Mouse (Mus musculus) olfactory bulb, adult 2 months (tissue): ENCODE measurements around the gene 1700020A23Rik. TPM values are rescaled to one million over a fixed set of nuclear protein-coding genes. Genes with fewer than 3 reads are reported as not detected.
"Not testable (repeated sequence)": the region's sequence is repeated elsewhere in the genome, so short reads cannot be mapped to it uniquely, and the experiment has no call there.

Experiments used
- H3K27ac ChIP-seq: fragments of 200-500 bp; 2 replicates; pipeline ENCODE4 v1.5.1; 2012; ENCODE audit warnings: low read depth, low read length; ENCODE audit not compliant: insufficient read depth
- H3K4me1 ChIP-seq: fragments of 200-500 bp; 2 replicates; pipeline ENCODE4 v1.6.1; 2012; ENCODE audit warnings: low read length; ENCODE audit not compliant: control insufficient read depth, insufficient read depth
- H3K4me3 ChIP-seq: fragments of 200-500 bp; 2 replicates; pipeline ENCODE4 v1.5.1; 2012; ENCODE audit warnings: mild to moderate bottlenecking, low read depth, low read length, moderate library complexity; ENCODE audit not compliant: insufficient read depth
- CTCF ChIP-seq: fragments of 200-500 bp; IDR thresholded peaks from 2 replicates; pipeline ENCODE4 v1.5.1; 2012; ENCODE audit warnings: low read depth, mild to moderate bottlenecking, low read length, moderate library complexity; ENCODE audit not compliant: insufficient read depth
- POLR2A ChIP-seq: fragments of 200-500 bp; IDR thresholded peaks from 2 replicates; pipeline ENCODE4 v1.6.1; 2012; ENCODE audit warnings: mild to moderate bottlenecking, low read depth, low read length, moderate library complexity; ENCODE audit not compliant: insufficient read depth
- WGBS: fragments of 180-500 bp; shearing (Covaris S2); methylation state at CpG from one replicate; pipeline ENCODE4 v1.1.7; 2018; 5-methylcytosine and 5-hydroxymethylcytosine counted together
- polyA plus RNA-seq: library from polyadenylated mRNA; stranded (reverse); fragments of >200 nt; gene quantifications from 2 replicates; pipeline ENCODE4 v1.2.4, GENCODE M21; 2012; ENCODE audit warnings: low replicate concordance; ENCODE audit not compliant: missing spikeins, insufficient read depth, insufficient read length

The 1700020A23Rik gene
- polyA plus RNA-seq = not detected in 2 replicates

DNA sequence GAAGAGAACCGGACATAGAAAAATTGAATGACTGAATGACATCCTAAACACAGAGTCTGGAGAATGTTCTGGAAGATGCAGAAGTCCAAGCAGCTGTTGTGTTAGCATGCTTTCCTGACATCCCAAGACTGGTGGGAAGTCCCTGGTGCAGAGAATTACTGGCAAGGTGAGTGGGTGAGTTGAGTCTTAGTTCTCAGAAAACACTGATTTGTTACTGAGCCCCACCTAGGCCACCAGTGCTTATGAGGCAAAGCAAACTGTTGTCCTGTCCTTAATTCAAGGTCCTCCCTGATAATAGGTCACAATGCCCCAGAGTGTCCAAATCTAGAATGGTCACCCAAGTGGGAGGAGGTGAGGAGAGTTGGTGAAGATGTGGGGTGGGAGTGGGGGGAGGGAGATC is at the start of gene 1700020A23Rik, which contains the start of gene Gm28372:
TSS of gene 1700020A23Rik (plus strand) at position 321 of the 400 bp plus-strand sequence.
TSS of gene Gm28372 (plus strand) at position 301 of the 400 bp plus-strand sequence.
- no peak within 1 kb of the TSS for H3K4me3 ChIP-seq
- no peak for TF ChIP-seq CTCF
- no peak for TF ChIP-seq POLR2A
- H3K4me1 ChIP-seq = no peaks in the 10 kb centered on the region
- H3K27ac ChIP-seq = no peak within 1 kb of the TSS
- 100% methylated on average over 1 of the region's 1 CpGs for WGBS

GRCm38 (mm10) chr2:130357551-130357950 is 47.5 kb upstream of the 1700020A23Rik start:
- WGBS = 94% methylated on average over 5 of the region's 5 CpGs
- no peak for TF ChIP-seq POLR2A
- TF ChIP-seq CTCF = no peak
- H3K4me3 ChIP-seq = no peak overlapping the region
- no peak overlapping the region for H3K27ac ChIP-seq
- H3K4me1 ChIP-seq = no peaks in the 10 kb centered on the region

DNA sequence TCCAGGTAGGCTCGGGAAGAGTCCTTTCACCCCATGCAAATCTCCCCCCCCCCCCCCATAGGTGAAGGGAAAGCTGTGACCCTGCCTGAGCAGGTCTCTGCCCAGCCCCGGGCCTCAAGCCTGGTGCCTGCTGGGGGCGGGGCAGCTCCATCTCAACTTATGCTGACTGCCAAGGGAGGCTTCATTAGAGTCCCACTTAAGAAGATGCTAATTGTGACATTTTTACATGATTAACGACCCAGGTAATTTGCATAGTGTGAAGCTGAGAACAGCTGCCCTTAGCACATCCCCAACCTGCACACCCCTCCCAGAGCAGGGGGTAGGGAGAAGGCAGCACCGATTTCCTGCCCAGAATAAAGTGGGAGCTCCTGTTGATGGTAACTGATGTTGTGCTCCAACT is 46.2 kb upstream of the 1700020A23Rik start:
- no peak overlapping the region for H3K27ac ChIP-seq
- H3K4me1 ChIP-seq = no peaks in the 10 kb centered on the region
- TF ChIP-seq POLR2A = no peak
- no peak for TF ChIP-seq CTCF
- WGBS = 24% methylated on average over 5 of the region's 5 CpGs
- H3K4me3 ChIP-seq = no peak overlapping the region

DNA sequence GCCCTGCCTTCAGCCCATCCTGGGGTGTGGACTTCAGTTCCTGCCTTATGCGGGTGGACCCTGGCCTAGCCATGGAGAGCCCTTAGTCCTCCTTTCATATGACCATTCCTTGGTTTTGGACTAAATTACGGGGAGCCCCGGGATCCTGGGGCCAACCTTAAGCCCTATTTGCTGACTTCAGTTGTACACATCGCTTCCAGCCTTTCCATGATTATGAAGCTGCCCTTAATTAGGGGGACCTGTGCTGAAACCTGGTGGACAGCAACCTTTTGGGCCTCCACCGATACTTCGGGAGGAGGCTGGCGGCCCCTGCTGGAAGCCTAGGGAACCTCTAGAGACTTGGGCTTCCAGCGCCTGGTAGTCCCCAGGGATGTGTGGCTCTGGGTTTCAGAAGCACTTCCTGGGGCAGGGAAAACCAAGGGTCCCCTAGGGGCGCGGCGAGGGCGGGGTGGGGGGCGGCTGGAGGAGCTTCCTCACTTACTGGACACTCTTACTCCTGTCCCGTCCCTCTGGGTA is 42.5 kb upstream of the 1700020A23Rik start:
- WGBS = 12% methylated on average over 14 of the region's 14 CpGs
- Histone ChIP-seq H3K4me3 (no peak overlapping the region), H3K4me1 (peaks cover 3% of the 10 kb centered on the region; the same call in 1 of the 2 replicates), H3K27ac (no peak overlapping the region)
- TF ChIP-seq CTCF = peak; percentile 79
- no peak for TF ChIP-seq POLR2A

DNA sequence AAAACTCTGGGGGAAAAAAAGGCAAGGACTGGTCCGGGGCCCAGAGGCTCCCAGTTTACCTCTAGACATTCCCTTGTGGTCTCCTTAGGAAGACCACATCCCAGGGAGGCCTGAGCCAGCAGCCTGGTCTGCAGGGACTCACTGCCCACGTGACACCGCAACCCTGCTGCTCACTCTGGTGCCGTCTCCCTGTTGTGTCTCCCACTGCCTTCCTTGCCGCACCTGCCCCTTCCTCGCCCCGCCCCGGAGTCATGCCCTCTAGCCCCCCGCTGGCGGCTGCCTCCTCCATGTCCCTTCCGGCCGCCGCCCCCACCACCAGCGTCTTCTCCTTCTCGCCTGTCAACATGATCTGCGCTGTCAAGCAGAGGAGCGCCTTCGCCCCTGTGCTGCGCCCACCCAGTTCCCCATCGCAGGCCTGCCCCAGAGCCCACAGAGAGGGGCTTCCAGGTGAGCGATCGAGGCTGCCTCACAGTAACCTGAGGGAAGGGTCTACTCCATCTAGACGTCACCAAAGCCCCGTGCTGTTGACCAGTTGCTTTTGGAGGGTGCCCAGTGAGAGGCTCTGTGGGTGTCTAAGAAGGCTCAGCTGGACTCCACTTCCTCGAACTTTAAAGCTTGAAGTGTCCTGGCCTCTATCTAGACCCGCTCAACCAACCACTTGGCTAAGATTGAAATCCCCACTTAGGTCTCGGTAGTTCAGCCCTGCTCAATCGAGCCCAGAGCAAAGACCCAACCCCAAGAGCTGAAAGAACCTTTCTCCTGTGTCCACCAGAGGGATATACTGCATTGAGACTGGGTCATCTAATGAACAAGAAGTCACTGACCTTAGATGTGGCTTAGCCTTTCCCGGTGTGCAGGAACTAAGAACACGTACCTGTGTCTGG is 39.6 kb upstream of the 1700020A23Rik start:
- TF ChIP-seq POLR2A = no peak
- TF ChIP-seq CTCF = no peak
- Histone ChIP-seq H3K27ac (no peak overlapping the region), H3K4me1 (peaks cover 3% of the 10 kb centered on the region; the same call in 1 of the 2 replicates), H3K4me3 (peak overlapping the region; percentile 12; the same call in 1 of the 2 replicates)
- WGBS = 23% methylated on average over 30 of the region's 30 CpGs

GRCm38 (mm10) chr2:130367386-130367785 is 37.7 kb upstream of the 1700020A23Rik start:
- TF ChIP-seq CTCF (no peak), POLR2A (no peak)
- H3K4me1 ChIP-seq = peaks cover 3% of the 10 kb centered on the region; the same call in 1 of the 2 replicates
- WGBS = 70% methylated on average over 4 of the region's 4 CpGs
- H3K4me3 ChIP-seq = no peak overlapping the region
- no peak overlapping the region for H3K27ac ChIP-seq

DNA sequence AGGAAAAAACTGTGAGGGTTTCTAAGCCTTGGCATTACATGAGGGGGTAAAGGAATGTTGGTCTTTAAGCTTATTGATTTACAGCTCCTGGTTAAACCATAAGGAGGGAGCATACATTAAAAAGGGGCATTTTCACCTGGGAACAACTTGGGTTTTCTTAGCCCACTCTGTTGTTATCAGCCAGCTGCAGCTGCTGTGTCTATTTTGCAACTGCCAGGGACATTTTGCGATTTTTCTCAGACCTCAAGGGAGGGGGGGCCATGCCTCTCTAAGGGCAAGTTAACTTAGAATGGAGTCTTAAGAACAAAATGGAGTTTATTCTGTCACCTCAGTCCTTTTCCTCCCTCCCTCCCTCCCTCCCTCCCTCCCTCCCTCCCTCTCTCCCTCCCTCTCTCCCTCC is 32.0 kb upstream of the 1700020A23Rik start:
- WGBS = 30% methylated on average over 1 of the region's 1 CpGs
- not testable (repeated sequence) for H3K4me1 ChIP-seq, H3K4me3 ChIP-seq, H3K27ac ChIP-seq

DNA sequence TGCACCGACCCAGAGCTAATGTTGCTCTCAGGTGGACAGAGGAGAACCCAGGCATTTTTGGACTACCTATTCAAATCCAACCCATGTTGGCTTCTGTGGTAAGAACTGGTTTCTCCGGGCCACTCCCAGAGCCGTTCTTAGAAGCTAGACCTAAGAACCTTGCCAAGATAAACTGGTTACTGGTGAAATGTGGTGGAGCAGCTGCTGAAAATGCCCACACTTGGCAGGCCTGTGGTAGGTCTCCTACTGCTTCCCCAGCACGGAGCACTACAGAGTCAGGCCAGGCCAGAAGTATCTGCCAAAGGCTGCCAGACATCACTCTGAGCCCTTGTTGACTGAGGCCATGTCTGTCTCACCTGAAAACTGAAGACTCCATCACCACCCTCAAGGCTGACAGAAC is 30.1 kb upstream of the 1700020A23Rik start:
- TF ChIP-seq POLR2A = no peak
- WGBS = 77% methylated on average over 4 of the region's 4 CpGs
- no peak overlapping the region for H3K27ac ChIP-seq
- no peaks in the 10 kb centered on the region for H3K4me1 ChIP-seq
- H3K4me3 ChIP-seq = no peak overlapping the region

- no peaks in the 10 kb centered on the region for H3K4me1 ChIP-seq
- WGBS = 42% methylated on average over 3 of the region's 3 CpGs
- no peak overlapping the region for H3K27ac ChIP-seq
- TF ChIP-seq CTCF (no peak), POLR2A (no peak)
- H3K4me3 ChIP-seq = no peak overlapping the region
These were observed 21.9 kb upstream of the 1700020A23Rik start for GRCm38 (mm10) chr2:130383205-130383604.

DNA sequence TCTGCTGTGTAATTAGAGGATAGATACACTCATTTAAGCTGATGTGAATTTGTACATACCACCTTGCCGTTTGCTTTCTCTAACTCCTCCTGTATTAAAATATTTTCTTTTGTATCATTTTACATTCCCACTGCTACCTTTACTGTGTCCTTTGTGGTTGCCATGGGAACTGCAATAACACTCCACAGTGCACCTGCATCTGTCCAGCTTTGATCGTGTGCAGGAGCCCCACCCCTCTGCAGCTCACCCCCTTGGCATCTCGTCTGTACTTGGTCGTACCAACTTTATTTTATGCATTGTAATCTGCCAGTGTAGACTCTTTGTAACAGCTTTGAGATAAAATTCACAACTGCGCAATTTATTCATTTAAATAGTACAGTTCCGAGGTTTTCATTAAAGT is 21.2 kb upstream of the 1700020A23Rik start:
- TF ChIP-seq CTCF = no peak
- TF ChIP-seq POLR2A = no peak
- Histone ChIP-seq H3K4me1 (no peaks in the 10 kb centered on the region), H3K4me3 (no peak overlapping the region), H3K27ac (no peak overlapping the region)
- WGBS = 37% methylated on average over 6 of the region's 6 CpGs
